Mouse (Mus musculus) stomach, embryonic 15.5 days (tissue): Measurements from ENCODE around the gene Snx18. TPM values are rescaled to one million over a fixed set of nuclear protein-coding genes. Genes with fewer than 3 reads are reported as not detected.

ENCODE experiments used
- ATAC-seq: fragments of 200-750 bp; cut with Nextera tagmentation; 2 replicates; pipeline ENCODE4 v1.8.0; 2017; ENCODE audit warnings: low read depth, moderate number of reproducible peaks, moderate TSS enrichment; ENCODE audit not compliant: insufficient read depth, low FRiP score
- H3K27ac ChIP-seq: fragments of 300-500 bp; sonication (generic); 2 replicates; pipeline ENCODE4 v1.5.1; 2015; ENCODE audit warnings: mild to moderate bottlenecking, inconsistent platforms
- H3K27me3 ChIP-seq: fragments of 300-500 bp; sonication (generic); replicated peaks from 2 replicates; pipeline ENCODE4 v1.6.1; 2015; ENCODE audit warnings: inconsistent platforms
- H3K36me3 ChIP-seq: fragments of 300-500 bp; sonication (generic); 2 replicates; pipeline ENCODE4 v1.6.1; 2015; ENCODE audit warnings: inconsistent platforms
- H3K4me1 ChIP-seq: fragments of 300-500 bp; sonication (generic); 2 replicates; pipeline ENCODE4 v1.6.1; 2015; ENCODE audit warnings: inconsistent platforms
- H3K4me2 ChIP-seq: fragments of 300-500 bp; sonication (generic); 2 replicates; pipeline ENCODE4 v1.6.1; 2015; ENCODE audit warnings: mild to moderate bottlenecking, inconsistent platforms
- H3K4me3 ChIP-seq: fragments of 300-500 bp; sonication (generic); replicated peaks from 2 replicates; pipeline ENCODE4 v1.5.1; 2015; ENCODE audit warnings: inconsistent platforms
- H3K9ac ChIP-seq: fragments of 300-500 bp; sonication (generic); 2 replicates; pipeline ENCODE4 v1.6.1; 2015; ENCODE audit warnings: inconsistent platforms
- H3K9me3 ChIP-seq: fragments of 300-500 bp; sonication (generic); 2 replicates; pipeline ENCODE4 v1.6.1; 2016; ENCODE audit warnings: inconsistent platforms
- WGBS: fragments of 180-500 bp; shearing (Covaris S2); methylation state at CpG from one replicate; pipeline ENCODE4 v1.1.7; 2015; 5-methylcytosine and 5-hydroxymethylcytosine counted together
- polyA plus RNA-seq: library from polyadenylated mRNA; unstranded; fragments of >200 nt; fragmentation: Nextera tagmentation; extraction: Ambion mirVana; gene quantifications from 2 replicates; pipeline ENCODE4 v1.2.1, GENCODE M21; 2015

The Snx18 gene
- polyA plus RNA-seq, 1 experiment from 2014 or later = 22.9 TPM

DNA sequence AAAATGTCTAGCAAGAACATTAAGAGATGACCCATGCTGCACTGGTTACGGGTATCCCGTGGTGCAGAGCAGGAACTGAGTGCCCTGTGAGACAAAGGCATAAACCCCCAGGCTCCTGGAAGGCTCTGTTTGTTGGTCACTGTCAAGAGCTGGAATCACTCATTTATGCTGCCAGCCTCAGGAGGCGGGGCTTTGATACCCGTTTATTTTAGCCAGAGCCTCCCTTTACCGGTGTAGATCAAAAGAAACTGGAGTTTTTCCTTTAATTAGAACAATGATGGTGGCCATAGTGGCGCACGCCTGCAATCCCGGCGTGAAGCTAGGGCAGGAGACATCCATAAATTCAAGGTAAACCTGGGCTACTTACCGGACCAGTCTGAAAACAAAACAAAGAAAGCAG, 12.7 kb downstream of the Snx18 start:
- Histone ChIP-seq H3K36me3 (0 out of 2 replicates have a peak, but pooled peaks cover 3% of the 10 kb centered on the region), H3K4me1 (peaks cover 65% of the 10 kb centered on the region), H3K9ac (no peak overlapping the region), H3K27ac (no peak overlapping the region), H3K4me2 (no peak overlapping the region), H3K9me3 (no peaks in the 10 kb centered on the region), H3K4me3 (no peak overlapping the region), H3K27me3 (no peaks in the 10 kb centered on the region)
- WGBS = 86% methylated on average over 10 of the region's 10 CpGs
- ATAC-seq = no peak

DNA sequence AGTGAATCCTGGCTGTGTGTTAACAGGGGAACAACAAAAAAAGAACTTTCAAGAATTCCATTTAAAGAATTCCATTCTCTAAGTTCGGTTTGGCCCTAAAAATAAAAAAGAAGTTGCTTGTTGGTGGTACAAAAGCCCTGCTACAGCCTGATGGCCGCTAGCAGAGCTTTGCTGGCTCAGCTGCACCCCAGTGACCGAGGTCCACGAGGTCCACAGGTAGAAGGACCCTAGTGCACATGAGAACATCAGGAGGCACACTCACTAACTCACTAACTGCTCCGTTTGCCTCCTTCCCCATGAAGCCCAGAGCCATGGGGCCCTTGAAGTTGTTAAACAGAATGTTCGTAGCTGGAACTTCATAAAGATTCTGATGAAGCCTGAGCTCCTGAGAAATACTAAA, 14.0 kb downstream of the Snx18 start:
- 0 out of 2 replicates have a peak, but pooled peaks cover 3% of the 10 kb centered on the region for H3K36me3 ChIP-seq
- H3K9ac ChIP-seq = no peak overlapping the region
- H3K27me3 ChIP-seq = no peaks in the 10 kb centered on the region
- H3K9me3 ChIP-seq = no peaks in the 10 kb centered on the region
- H3K4me3 ChIP-seq = no peak overlapping the region
- peaks cover 59% of the 10 kb centered on the region for H3K4me1 ChIP-seq
- H3K27ac ChIP-seq = no peak overlapping the region
- no peak overlapping the region for H3K4me2 ChIP-seq
- no peak for ATAC-seq
- 72% methylated on average over 6 of the region's 6 CpGs for WGBS

DNA sequence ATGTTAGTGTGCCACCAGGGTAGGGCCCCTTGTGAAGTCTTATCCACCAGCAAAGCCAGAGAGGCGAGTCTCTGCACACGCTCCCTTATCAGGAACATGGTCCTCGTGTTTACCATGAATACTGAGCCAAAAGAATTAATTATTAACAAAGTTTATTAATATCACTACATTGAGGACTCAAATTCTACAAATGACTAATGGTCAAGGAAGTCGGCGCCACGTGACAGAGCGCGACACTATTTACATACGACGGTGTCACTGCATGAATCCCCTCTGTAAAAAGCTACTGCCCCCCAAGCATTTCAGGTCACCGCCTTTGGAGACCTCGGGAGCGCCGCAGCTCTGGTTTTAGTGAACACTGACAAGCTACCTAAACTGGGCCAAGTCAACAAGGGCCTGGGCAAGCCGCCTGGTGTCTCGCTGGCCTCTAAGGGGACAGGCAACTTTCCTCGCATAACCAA, 15.5 kb downstream of the Snx18 start:
- peak overlapping the region; percentile 40; the same call in 1 of the 2 replicates for H3K4me2 ChIP-seq
- no peaks in the 10 kb centered on the region for H3K27me3 ChIP-seq
- peak overlapping the region; percentile 82 for H3K27ac ChIP-seq
- WGBS = 70% methylated on average over 17 of the region's 17 CpGs
- peak; percentile 85 for ATAC-seq
- peak overlapping the region; percentile 18; the same call in 1 of the 2 replicates for H3K4me3 ChIP-seq
- H3K9me3 ChIP-seq = no peaks in the 10 kb centered on the region
- no peak overlapping the region for H3K9ac ChIP-seq
- peaks cover 47% of the 10 kb centered on the region for H3K4me1 ChIP-seq
- 0 out of 2 replicates have a peak, but pooled peaks cover 3% of the 10 kb centered on the region for H3K36me3 ChIP-seq

DNA sequence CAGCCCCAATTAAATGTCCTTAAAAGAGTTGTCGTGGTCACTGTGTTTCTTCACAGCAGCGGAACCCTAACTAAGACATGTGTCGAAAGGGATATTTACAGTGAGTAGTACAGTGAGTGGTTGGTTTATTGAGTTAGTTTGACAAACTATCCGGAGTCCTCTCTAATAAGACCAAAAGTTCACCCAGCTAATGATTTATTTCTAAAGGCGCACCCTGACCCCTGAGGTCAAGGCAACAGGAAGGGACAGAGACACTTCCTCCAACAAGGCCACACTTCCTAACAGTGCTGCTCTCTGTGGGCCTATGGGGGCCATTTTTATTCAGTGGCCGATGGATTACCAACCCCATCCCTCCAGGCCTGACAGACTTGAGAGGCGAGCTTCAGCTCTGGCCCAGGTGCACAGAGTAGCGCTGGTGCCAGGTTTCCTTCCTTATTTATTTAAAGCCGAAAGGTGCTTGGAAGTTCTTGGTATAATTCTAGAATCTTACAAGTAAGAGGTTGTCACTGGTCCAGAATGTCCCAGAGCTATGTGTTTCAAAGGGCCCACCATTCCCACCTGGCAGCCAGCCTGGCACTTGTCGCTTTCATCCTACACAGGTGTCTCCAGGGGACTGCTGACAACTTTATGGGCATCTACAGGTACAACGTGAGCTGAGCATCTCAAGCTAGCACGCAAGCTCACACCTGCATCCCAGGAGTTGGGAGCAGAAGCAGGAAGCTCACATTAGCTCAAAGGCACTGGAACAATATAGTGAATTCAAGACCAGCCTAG, 16.3 kb downstream of the Snx18 start:
- no peak for ATAC-seq
- H3K9me3 ChIP-seq = no peaks in the 10 kb centered on the region
- H3K9ac ChIP-seq = no peak overlapping the region
- no peaks in the 10 kb centered on the region for H3K27me3 ChIP-seq
- WGBS = 80% methylated on average over 12 of the region's 12 CpGs
- peak overlapping the region; percentile 40; the same call in 1 of the 2 replicates for H3K4me2 ChIP-seq
- 0 out of 2 replicates have a peak, but pooled peaks cover 3% of the 10 kb centered on the region for H3K36me3 ChIP-seq
- peaks cover 50% of the 10 kb centered on the region for H3K4me1 ChIP-seq
- no peak overlapping the region for H3K4me3 ChIP-seq
- peak overlapping the region; percentile 71 for H3K27ac ChIP-seq

DNA sequence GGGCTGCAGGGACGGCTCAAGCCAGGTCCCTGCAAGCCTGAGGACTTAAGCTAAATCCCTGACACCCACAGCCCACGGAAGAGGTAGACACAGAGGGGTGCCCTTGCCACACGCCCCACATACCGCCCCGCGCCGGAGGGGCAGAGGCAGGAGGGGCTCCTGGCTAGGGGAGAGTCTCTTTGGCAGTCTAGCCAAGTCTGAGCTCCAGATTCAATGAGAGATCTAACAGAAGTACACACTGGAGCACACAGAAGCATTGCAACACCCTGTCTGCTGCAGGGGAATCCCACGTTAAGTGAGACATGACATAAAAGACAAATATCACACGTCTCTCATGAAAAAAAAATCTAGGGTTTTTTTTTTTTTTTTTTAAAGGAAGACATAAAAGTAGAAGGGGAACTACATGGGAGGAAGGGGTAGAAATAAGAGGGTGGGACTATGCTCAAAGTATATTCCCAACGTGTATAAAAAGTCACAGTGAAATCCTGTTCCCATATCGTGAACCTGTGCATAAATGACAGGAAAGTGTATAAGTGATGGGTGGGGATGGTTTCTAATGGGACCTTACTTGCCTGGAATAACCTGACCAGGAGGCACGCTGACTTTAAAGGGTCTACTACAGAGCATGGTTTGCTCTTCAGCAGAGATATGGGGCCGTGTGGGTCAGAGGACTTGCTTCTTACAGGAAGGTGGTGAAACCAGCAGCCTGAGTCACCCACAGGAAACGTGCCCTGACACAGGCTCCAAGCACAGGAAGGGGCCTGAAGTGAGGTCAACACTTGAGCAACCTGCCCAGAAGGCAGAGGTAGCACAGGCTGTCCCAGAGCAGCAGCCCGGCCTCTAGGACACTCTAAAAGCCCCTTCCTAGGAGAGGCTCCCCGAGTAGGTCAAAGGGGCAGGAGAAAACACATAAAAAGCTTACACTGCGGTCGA, 17.6 kb downstream of the Snx18 start:
- no peaks in the 10 kb centered on the region for H3K27me3 ChIP-seq
- H3K4me1 ChIP-seq = peaks cover 56% of the 10 kb centered on the region
- no peak overlapping the region for H3K4me2 ChIP-seq
- H3K4me3 ChIP-seq = no peak overlapping the region
- H3K27ac ChIP-seq = no peak overlapping the region
- WGBS = 80% methylated on average over 18 of the region's 18 CpGs
- ATAC-seq = no peak
- H3K36me3 ChIP-seq = no peaks in the 10 kb centered on the region
- no peaks in the 10 kb centered on the region for H3K9me3 ChIP-seq
- no peak overlapping the region for H3K9ac ChIP-seq

DNA sequence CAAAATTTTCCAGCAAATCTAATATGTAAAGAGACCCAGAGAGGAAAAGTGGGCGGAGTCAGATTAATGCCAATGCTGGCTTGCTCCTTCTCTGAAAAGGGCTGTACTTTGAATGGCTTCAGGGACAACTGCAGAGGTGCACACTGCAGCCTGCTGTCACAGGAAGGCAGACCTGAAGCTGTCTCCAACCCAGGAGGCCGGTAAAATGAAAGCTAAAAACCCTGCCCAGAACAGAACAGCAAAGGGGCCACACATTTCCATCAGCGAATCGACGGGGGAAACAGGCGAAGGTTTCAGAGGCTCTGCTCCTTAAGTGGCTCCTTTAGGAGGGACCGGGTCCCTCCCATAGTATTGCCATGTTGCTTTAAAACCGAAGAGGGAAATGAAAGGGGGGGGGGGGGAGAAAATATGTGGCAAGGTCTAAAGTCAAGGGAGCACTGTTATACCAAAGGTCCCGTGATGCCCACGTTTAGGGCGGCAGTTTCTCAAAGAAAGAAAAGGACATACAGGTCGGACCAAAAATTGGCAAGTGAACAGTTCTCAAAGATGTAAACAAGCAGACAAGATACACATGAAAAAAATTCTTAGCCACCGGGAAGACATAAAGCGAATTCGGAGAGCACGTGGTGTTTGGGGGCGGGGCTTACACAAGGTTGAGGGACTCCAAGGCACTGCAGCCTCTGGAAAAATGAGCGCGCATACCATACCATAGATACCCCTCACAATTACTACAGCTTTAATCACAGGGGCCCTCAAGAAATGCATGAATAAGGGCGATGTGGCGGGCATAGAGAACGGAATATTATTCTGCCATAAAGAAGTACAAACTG, 18.4 kb downstream of the Snx18 start:
- no peak for ATAC-seq
- peaks cover 56% of the 10 kb centered on the region for H3K4me1 ChIP-seq
- no peak overlapping the region for H3K9ac ChIP-seq
- H3K4me3 ChIP-seq = no peak overlapping the region
- H3K4me2 ChIP-seq = no peak overlapping the region
- no peaks in the 10 kb centered on the region for H3K36me3 ChIP-seq
- WGBS = 85% methylated on average over 22 of the region's 22 CpGs
- no peaks in the 10 kb centered on the region for H3K9me3 ChIP-seq
- H3K27ac ChIP-seq = no peak overlapping the region
- H3K27me3 ChIP-seq = no peaks in the 10 kb centered on the region

DNA sequence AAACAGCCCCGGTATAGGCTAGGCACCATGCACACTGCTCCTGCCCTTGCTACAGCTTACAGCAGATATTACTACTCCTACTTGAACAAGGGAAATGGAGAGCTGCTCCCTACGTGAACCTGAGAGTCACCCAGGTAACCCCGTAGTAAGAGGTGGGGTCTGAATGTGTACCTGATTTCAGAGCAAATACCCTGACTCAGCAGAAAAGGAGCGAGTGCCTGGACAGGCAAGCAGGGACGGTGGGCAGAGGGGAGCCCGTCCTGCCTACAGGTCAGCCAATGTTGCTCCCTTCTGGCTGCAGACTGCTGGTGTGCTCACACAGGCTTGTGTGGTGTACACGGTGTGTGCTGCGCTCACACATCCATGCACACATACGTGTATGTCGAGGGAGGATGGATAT, 20.7 kb downstream of the Snx18 start:
- Histone ChIP-seq H3K27ac (no peak overlapping the region), H3K9ac (no peak overlapping the region), H3K9me3 (no peaks in the 10 kb centered on the region), H3K4me1 (peaks cover 41% of the 10 kb centered on the region), H3K4me3 (no peak overlapping the region), H3K4me2 (no peak overlapping the region), H3K27me3 (no peaks in the 10 kb centered on the region), H3K36me3 (peaks cover 4% of the 10 kb centered on the region; the same call in 1 of the 2 replicates)
- ATAC-seq = no peak
- WGBS = 69% methylated on average over 10 of the region's 10 CpGs

DNA sequence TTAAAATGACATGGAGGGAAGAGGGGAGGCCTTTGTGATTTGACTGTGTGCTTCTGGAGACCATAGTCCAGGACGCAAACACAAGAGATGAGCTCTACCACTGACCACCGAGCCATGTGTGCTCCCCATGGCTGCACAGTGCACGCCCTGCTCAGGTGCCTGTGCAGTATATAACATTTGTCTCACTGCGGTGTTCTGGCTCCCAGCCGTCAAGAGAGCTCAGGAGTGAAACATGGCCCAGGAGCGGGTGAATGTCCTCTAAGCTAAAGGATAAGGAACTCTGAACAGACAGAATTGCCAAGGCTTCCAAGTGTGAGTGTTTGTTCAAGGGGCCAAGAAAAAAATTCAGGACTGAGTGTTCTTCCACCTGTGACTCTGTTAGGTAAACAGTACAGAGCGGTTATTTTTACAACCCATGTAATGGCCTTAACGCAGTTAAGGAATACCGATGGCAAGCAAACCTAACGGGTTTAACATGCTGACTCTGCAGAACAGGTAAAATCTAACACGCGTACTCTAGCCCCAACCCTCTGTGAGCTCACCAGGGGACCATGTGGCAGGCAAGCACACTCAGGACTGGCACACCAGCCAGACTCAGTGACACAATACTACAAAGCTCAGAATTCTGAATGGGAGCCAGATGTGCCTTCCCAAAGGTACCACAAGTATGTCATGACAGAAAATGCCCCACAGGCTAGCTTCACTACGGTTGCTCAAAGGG, 21.4 kb downstream of the Snx18 start:
- H3K9ac ChIP-seq = no peak overlapping the region
- peaks cover 35% of the 10 kb centered on the region for H3K4me1 ChIP-seq
- H3K4me2 ChIP-seq = no peak overlapping the region
- H3K27me3 ChIP-seq = no peaks in the 10 kb centered on the region
- H3K36me3 ChIP-seq = peaks cover 4% of the 10 kb centered on the region; the same call in 1 of the 2 replicates
- 38% methylated on average over 13 of the region's 13 CpGs for WGBS
- no peak overlapping the region for H3K4me3 ChIP-seq
- H3K9me3 ChIP-seq = no peaks in the 10 kb centered on the region
- peak overlapping the region; percentile 11; the same call in 1 of the 2 replicates for H3K27ac ChIP-seq
- ATAC-seq = peak; percentile 55

DNA sequence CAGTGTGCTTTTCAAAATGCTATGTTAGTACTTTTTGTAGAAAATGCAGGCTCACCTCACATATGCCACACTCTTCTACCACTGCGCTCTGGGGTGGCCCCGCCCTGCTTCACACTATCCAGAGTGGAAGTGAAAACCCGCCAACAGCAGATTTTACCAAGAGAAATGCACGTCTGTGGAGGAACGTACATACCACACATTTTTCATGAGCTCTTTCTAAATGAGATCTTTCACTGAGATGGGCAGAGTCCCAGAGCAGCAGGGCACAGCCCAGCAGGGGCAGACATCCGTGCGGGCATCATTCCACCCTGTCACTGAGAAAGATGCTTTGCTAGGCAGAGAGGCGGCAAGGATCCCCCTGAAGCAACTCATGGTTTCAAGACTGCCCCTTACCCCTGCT, 22.4 kb downstream of the Snx18 start:
- Histone ChIP-seq H3K9ac (no peak overlapping the region), H3K27ac (no peak overlapping the region), H3K4me2 (no peak overlapping the region), H3K27me3 (no peaks in the 10 kb centered on the region), H3K36me3 (peaks cover 4% of the 10 kb centered on the region; the same call in 1 of the 2 replicates), H3K9me3 (no peaks in the 10 kb centered on the region), H3K4me1 (peaks cover 32% of the 10 kb centered on the region), H3K4me3 (no peak overlapping the region)
- 0 out of 2 replicates have a peak, but pooled peaks have one; percentile 38 for ATAC-seq
- WGBS = 57% methylated on average over 8 of the region's 8 CpGs

DNA sequence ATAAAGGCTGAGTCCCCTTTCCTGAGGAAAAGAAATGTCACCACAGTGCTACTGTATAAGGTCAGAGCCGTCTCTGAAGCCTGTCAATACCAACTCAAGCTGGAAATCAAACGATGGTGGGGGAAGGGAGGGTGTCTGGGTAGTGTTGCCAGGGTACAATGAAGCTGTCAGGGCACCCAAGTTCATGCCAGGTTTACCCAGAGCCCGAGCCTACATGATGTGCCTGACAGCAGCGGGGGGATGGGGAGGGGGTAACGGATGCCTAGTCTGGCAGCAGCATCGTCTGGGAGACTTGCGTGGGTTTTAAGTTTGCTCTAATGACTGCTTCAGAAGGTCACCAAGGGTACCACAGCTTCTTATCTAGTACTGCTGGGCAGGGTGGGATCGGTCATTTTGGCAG, 23.1 kb downstream of the Snx18 start:
- H3K4me3 ChIP-seq = no peak overlapping the region
- H3K27ac ChIP-seq = no peak overlapping the region
- H3K9me3 ChIP-seq = no peaks in the 10 kb centered on the region
- 64% methylated on average over 8 of the region's 8 CpGs for WGBS
- H3K36me3 ChIP-seq = peaks cover 4% of the 10 kb centered on the region; the same call in 1 of the 2 replicates
- H3K9ac ChIP-seq = no peak overlapping the region
- no peak for ATAC-seq
- H3K4me2 ChIP-seq = no peak overlapping the region
- H3K4me1 ChIP-seq = peaks cover 32% of the 10 kb centered on the region
- no peaks in the 10 kb centered on the region for H3K27me3 ChIP-seq

DNA sequence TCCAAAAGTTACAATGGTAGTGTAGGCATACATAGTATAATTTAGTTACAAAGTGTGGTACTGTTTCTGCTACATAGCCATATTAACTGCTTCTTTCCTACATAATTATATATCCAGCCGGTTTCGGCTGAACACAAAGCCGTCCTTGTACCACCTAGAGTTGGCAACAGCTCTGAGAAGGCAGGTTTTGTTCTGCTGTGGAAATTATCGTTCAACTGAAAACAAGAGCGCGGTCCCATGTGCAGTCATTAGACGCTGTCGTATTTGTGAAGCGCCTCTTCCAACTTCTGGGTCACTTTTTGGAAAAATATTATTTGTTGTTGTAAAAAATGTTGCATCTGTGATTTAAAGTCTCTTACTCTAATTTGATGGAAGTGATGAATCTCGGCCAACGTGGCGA, 24.0 kb downstream of the Snx18 start:
- Histone ChIP-seq H3K9me3 (no peaks in the 10 kb centered on the region), H3K27ac (no peak overlapping the region), H3K4me1 (peaks cover 31% of the 10 kb centered on the region), H3K4me3 (no peak overlapping the region), H3K27me3 (no peaks in the 10 kb centered on the region), H3K9ac (no peak overlapping the region), H3K36me3 (peaks cover 4% of the 10 kb centered on the region; the same call in 1 of the 2 replicates), H3K4me2 (no peak overlapping the region)
- ATAC-seq = no peak
- 87% methylated on average over 12 of the region's 12 CpGs for WGBS
